Mouse (Mus musculus): ENCODE results near the gene Spast. TPM values are rescaled to one million over a fixed set of nuclear protein-coding genes. Genes with fewer than 3 reads are reported as not detected.
A peak's percentile ranks its signal among the peaks of the same experiment; 100 is the strongest.
"Not testable (repeated sequence)": the region's sequence is repeated elsewhere in the genome, so short reads cannot be mapped to it uniquely, and the experiment has no call there.

Spast gene
- polyA plus RNA-seq, 1 experiment: 0.20 TPM

- H3K4me1 ChIP-seq (ENCODE audit: control insufficient read depth): peaks cover 33% of the 10 kb centered on the region
- H3K36me3 ChIP-seq (ENCODE audit: control insufficient read depth): peaks cover 39% of the 10 kb centered on the region
- peak overlapping the region; percentile 98 for H3K4me3 ChIP-seq (replicated peaks)
- TF ChIP-seq TAL1 (IDR thresholded peaks at IDR 0.05; ENCODE audit: low read length) (no peak), GATA1 (IDR thresholded peaks at IDR 0.05; ENCODE audit: low read length) (no peak)
- H3K9me3 ChIP-seq (ENCODE audit: control insufficient read depth, low read length): no peaks in the 10 kb centered on the region
- H3K27me3 ChIP-seq (ENCODE audit: control insufficient read depth): no peaks in the 10 kb centered on the region
Measured at GRCm38 (mm10) chr17:74296076-74296823, 42.5 kb upstream of the Spast start.

- Histone ChIP-seq H3K36me3 (ENCODE audit: control insufficient read depth) (peaks cover 46% of the 10 kb centered on the region), H3K4me1 (ENCODE audit: control insufficient read depth) (peaks cover 28% of the 10 kb centered on the region)
- H3K4me3 ChIP-seq (replicated peaks); H3K27me3 ChIP-seq (ENCODE audit: control insufficient read depth); H3K9me3 ChIP-seq (ENCODE audit: control insufficient read depth, low read length): not testable (repeated sequence)
Measured at GRCm38 (mm10) chr17:74296991-74297390, 41.8 kb upstream of the Spast start.

- no peak for TF ChIP-seq TAL1 (IDR thresholded peaks at IDR 0.05; ENCODE audit: low read length)
- TF ChIP-seq GATA1 (IDR thresholded peaks at IDR 0.05; ENCODE audit: low read length): no peak
- Histone ChIP-seq H3K4me3 (replicated peaks) (no peak overlapping the region), H3K27me3 (ENCODE audit: control insufficient read depth) (no peaks in the 10 kb centered on the region), H3K4me1 (ENCODE audit: control insufficient read depth) (peaks cover 35% of the 10 kb centered on the region), H3K9me3 (ENCODE audit: control insufficient read depth, low read length) (no peaks in the 10 kb centered on the region), H3K36me3 (ENCODE audit: control insufficient read depth) (peaks cover 70% of the 10 kb centered on the region)
Measured at GRCm38 (mm10) chr17:74300089-74300488, 38.7 kb upstream of the Spast start.

GRCm38 (mm10) chr17:74304060-74304459 is 34.7 kb upstream of the Spast start:
- H3K4me3 ChIP-seq (replicated peaks): no peak overlapping the region
- H3K27me3 ChIP-seq (ENCODE audit: control insufficient read depth): no peaks in the 10 kb centered on the region
- peaks cover 89% of the 10 kb centered on the region for H3K36me3 ChIP-seq (ENCODE audit: control insufficient read depth)
- 0 out of 2 replicates have a peak, but pooled peaks have one; percentile 19 for TF ChIP-seq GATA1 (IDR thresholded peaks at IDR 0.05; ENCODE audit: low read length)
- TF ChIP-seq TAL1 (IDR thresholded peaks at IDR 0.05; ENCODE audit: low read length): peak; percentile 52; the same call in 2 of the 3 replicates
- peaks cover 29% of the 10 kb centered on the region for H3K4me1 ChIP-seq (ENCODE audit: control insufficient read depth)
- H3K9me3 ChIP-seq (ENCODE audit: control insufficient read depth, low read length): no peaks in the 10 kb centered on the region

- no peak for TF ChIP-seq TAL1 (IDR thresholded peaks at IDR 0.05; ENCODE audit: low read length)
- TF ChIP-seq GATA1 (IDR thresholded peaks at IDR 0.05; ENCODE audit: low read length): no peak
Measured at GRCm38 (mm10) chr17:74305616-74306015, 33.2 kb upstream of the Spast start.

GRCm38 (mm10) chr17:74306021-74306420 is 32.8 kb upstream of the Spast start:
- Histone ChIP-seq H3K27me3 (ENCODE audit: control insufficient read depth) (no peaks in the 10 kb centered on the region), H3K4me1 (ENCODE audit: control insufficient read depth) (peaks cover 32% of the 10 kb centered on the region), H3K36me3 (ENCODE audit: control insufficient read depth) (peaks cover 88% of the 10 kb centered on the region), H3K9me3 (ENCODE audit: control insufficient read depth, low read length) (no peaks in the 10 kb centered on the region), H3K4me3 (replicated peaks) (no peak overlapping the region)
- TF ChIP-seq GATA1 (IDR thresholded peaks at IDR 0.05; ENCODE audit: low read length) (no peak), TAL1 (IDR thresholded peaks at IDR 0.05; ENCODE audit: low read length) (no peak)

More at GRCm38 (mm10) chr17:74305616-74306015, 33.2 kb upstream of the Spast start:
- Histone ChIP-seq H3K4me1 (ENCODE audit: control insufficient read depth) (peaks cover 32% of the 10 kb centered on the region), H3K27me3 (ENCODE audit: control insufficient read depth) (no peaks in the 10 kb centered on the region), H3K4me3 (replicated peaks) (no peak overlapping the region), H3K36me3 (ENCODE audit: control insufficient read depth) (peaks cover 89% of the 10 kb centered on the region), H3K9me3 (ENCODE audit: control insufficient read depth, low read length) (no peaks in the 10 kb centered on the region)

- Histone ChIP-seq H3K27me3 (ENCODE audit: control insufficient read depth) (no peaks in the 10 kb centered on the region), H3K4me3 (replicated peaks) (peak overlapping the region; percentile 89), H3K36me3 (ENCODE audit: control insufficient read depth) (peaks cover 33% of the 10 kb centered on the region), H3K9me3 (ENCODE audit: control insufficient read depth, low read length) (no peaks in the 10 kb centered on the region), H3K4me1 (ENCODE audit: control insufficient read depth) (peaks cover 34% of the 10 kb centered on the region)
- TF ChIP-seq TAL1 (IDR thresholded peaks at IDR 0.05; ENCODE audit: low read length): no peak
- no peak for TF ChIP-seq GATA1 (IDR thresholded peaks at IDR 0.05; ENCODE audit: low read length)
Measured at GRCm38 (mm10) chr17:74315445-74316308, 23.1 kb upstream of the Spast start.

- H3K27me3 ChIP-seq (ENCODE audit: control insufficient read depth): no peaks in the 10 kb centered on the region
- peak overlapping the region; percentile 89 for H3K4me3 ChIP-seq (replicated peaks)
- H3K9me3 ChIP-seq (ENCODE audit: control insufficient read depth, low read length): no peaks in the 10 kb centered on the region
- TF ChIP-seq GATA1 (IDR thresholded peaks at IDR 0.05; ENCODE audit: low read length): 0 out of 2 replicates have a peak, but pooled peaks have one; percentile 6
- TF ChIP-seq TAL1 (IDR thresholded peaks at IDR 0.05; ENCODE audit: low read length): no peak
- H3K4me1 ChIP-seq (ENCODE audit: control insufficient read depth): peaks cover 32% of the 10 kb centered on the region
- H3K36me3 ChIP-seq (ENCODE audit: control insufficient read depth): peaks cover 27% of the 10 kb centered on the region
Measured at GRCm38 (mm10) chr17:74316309-74316863, 22.4 kb upstream of the Spast start.

- peaks cover 25% of the 10 kb centered on the region for H3K4me1 ChIP-seq (ENCODE audit: control insufficient read depth)
- TF ChIP-seq GATA1 (IDR thresholded peaks at IDR 0.05; ENCODE audit: low read length) (no peak), TAL1 (IDR thresholded peaks at IDR 0.05; ENCODE audit: low read length) (no peak)
- peaks cover 11% of the 10 kb centered on the region for H3K36me3 ChIP-seq (ENCODE audit: control insufficient read depth)
- H3K4me3 ChIP-seq (replicated peaks): no peak overlapping the region
- H3K27me3 ChIP-seq (ENCODE audit: control insufficient read depth): no peaks in the 10 kb centered on the region
- no peaks in the 10 kb centered on the region for H3K9me3 ChIP-seq (ENCODE audit: control insufficient read depth, low read length)
Measured at GRCm38 (mm10) chr17:74318721-74319120, 20.1 kb upstream of the Spast start.

Measured in erythroblast, embryonic 14.5 days (primary cell).